Mouse (Mus musculus) right cerebral cortex, postnatal 10 days (tissue): ENCODE results near the gene Dennd2d.

Source experiments
- DNase-seq, 2 experiments: peaks; one replicate each; pipeline ENCODE4 v3.0.0; 2021; ENCODE audit warnings: low spot score in 2 of 2

Gene Dennd2d

DNA sequence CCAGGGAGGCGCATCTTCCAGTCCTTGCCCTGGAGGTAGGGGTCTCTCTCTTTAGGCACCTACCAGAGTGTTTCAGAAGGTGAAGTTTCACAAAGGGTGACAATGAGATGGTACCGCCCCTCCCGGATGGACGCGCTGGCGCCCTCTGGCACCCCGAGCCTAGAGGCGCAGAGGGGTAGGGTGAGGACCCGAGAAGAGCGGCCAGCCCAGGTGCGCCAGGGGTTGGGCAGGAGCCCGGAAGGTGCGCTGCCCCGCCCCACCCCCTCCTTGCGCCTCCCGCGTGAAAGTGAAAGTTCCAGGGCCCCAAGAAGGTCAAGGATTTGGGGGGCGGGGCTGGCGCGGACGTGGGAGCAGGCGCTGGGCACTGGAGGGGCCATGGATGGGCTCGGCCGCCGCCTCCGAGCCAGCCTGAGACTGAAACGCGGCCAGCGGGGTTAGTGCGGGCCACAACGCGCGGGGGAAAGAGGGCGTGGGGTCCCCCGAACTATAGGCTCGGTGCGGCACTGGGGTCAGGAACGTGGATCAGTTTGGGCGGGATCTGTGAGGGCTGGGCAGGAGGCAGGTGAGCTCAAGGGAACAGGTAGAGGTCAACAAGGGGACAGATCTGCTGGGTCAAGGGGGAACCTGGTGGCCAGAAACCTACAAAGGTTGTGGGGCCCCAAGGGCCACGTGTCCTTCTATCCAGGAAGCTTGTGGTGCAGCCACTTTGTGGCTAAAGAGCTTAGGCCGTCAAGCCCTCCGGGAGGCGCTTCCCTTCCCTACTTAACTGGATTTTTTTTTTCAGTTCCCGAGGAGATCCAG is at the start of gene Dennd2d:
Gene Dennd2d, plus strand, starts transcription at position 125 of the 801 bp plus-strand sequence.
- no peak for DNase-seq

DNA sequence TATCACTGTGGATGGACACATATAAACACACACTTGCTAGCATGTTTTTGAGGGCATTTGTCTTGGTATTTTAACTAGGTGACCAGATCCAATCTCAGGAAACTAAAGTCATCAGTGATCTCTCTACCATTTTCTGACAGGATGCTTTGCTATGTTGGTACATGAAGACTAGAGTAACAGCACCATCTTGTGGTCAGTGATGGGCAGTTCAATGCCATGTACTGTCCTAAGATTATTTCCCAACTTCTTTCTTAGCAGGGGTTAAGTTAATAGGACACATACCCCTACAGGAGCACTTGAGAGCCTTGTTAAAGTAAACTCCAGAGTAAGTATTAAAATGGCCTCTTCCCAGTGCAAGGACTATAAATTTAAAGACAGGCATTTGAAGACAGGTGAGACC is 33.6 kb upstream of the Dennd2d start:
- DNase-seq: peak; percentile 25 to 36

GRCm38 (mm10) chr3:106448995-106449394 is 33.2 kb upstream of the Dennd2d start:
- DNase-seq: no peak

DNA sequence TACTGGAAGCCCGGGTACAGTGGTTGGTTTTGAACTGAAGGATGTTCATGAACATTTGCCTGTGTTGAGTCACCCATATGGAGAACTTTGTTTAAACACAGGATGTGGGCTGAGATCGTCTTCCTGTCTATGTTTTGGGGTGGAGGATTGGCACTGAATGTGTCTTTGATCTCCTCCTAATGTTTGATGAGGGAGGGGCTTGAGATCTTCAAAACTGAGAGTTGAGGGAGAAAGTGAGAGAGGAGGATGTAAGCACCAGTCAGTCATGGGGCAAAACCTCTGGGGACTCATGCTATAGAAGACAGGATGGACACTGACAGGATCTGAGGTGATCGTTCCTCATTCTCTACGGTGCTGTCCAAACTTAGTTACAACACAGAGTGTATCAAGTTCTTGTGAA is 32.6 kb upstream of the Dennd2d start:
- no peak for DNase-seq

GRCm38 (mm10) chr3:106452616-106453015 is 29.6 kb upstream of the Dennd2d start:
- no peak for DNase-seq

GRCm38 (mm10) chr3:106457298-106457869 is 24.8 kb upstream of the Dennd2d start:
- no peak for DNase-seq

- no peak for DNase-seq
Measured at GRCm38 (mm10) chr3:106462059-106462470, 20.1 kb upstream of the Dennd2d start.

- DNase-seq: no peak
Measured at GRCm38 (mm10) chr3:106462493-106462892, 19.7 kb upstream of the Dennd2d start.

- no peak for DNase-seq
Measured at GRCm38 (mm10) chr3:106464750-106465149, 17.5 kb upstream of the Dennd2d start.

DNA sequence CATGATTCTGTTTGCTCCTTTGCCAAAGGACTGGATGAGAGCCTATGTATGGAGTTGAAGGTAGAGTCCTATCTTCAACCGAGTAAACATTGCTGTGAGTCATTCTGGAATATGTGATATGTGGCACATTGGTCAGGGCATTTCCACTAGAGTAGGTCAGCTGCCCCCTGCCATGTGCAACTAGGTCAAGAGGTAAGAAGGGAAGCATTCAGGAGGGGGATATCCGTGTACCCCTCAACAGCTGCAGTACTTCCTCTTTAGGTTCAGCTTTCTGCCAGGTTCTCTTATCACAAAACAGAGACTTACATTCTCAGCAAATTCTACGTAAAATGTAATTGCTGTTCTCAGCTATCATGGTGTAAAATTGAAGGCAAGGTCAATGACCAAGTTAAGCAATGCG is 8.0 kb upstream of the Dennd2d start:
- DNase-seq: no peak

DNA sequence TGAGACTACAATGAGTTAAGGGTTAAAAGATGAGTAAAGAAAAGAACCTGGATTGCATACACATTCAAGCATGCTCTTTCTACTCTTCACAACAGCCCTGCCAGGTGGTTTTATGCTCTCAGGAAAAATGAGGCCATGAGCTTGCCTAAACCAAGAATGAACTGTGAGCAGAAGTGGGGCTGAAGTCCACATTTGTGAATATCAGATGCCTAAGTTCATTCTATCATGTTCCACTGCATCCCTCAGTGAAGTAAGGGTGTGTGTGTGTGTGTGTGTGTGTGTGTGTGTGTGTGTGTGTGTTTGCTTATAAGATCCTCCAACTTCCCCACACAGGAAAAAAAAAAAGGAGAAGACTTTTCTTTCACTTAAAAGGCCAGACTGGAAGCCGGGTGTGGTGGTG is 5.3 kb upstream of the Dennd2d start:
- no peak for DNase-seq

DNA sequence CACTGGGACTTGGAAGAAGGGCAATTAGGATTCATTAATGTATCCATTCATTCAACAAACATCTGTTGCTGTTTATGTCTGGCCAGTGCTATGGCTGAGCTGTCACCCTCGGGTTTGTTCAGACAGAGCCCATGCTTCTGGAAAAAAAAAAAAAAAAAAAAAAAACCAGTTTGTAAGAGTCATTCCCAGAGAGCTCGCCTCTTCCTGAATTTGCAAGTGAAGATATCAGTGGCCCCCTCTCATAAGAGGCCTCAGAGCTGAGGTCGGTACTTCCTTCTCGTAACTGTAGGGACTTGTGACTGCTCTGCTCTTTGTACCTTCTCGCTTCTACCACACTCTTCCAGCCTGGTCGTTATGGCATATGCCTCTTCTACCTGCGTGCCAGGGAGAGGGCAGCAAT is 1.1 kb downstream of the Dennd2d start:
- no peak for DNase-seq

GRCm38 (mm10) chr3:106483796-106484405 is 1.7 kb downstream of the Dennd2d start:
- no peak for DNase-seq

- DNase-seq: no peak
Measured at GRCm38 (mm10) chr3:106484861-106485260, 2.7 kb downstream of the Dennd2d start.

GRCm38 (mm10) chr3:106485810-106486209 is 3.6 kb downstream of the Dennd2d start:
- no peak for DNase-seq

GRCm38 (mm10) chr3:106487551-106487950 is 5.3 kb downstream of the Dennd2d start:
- DNase-seq: no peak

- no peak for DNase-seq
Measured at GRCm38 (mm10) chr3:106490239-106490638, 8.0 kb downstream of the Dennd2d start.

DNA sequence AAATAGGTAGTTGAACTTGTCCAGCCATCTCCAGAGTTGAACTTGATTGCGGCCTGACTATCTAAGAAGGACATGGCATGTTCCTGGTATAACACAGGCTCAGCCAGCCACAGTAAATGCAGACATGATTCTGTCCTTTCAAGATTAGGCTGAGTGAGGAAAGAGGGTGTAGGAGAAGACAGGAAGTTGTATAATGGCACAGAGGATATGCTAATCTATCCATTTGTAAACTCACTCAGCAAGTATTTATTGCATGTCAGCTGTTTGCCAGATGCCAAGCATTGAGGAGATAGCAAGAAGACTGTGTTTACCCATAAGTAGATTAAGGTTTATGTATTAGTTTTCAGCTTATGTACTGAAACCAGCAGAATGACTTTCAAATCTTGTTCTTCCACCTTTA is 10.5 kb downstream of the Dennd2d start:
- no peak for DNase-seq

DNA sequence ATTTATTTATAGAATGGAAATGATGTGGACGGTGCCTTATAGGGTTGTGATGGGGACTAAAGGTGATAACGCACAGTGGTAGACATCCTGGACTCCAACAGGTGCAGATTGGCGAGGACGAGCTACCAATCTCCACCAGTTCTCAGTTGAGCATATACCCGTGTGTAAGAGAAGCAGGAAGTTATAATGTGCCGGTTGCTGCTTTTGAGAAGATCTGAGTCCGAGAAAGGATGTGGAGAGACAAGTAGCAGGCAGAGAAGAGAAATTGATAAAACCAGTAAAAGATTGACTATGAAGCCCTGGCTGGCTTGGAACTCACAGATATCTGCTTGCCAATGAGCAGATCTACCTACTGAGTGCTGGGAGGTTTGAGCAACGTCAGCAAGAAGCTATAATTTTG is 11.0 kb downstream of the Dennd2d start:
- no peak for DNase-seq

- no peak for DNase-seq
Measured at GRCm38 (mm10) chr3:106493882-106494281, 11.7 kb downstream of the Dennd2d start.

GRCm38 (mm10) chr3:106494417-106494950 is 12.3 kb downstream of the Dennd2d start:
- no peak for DNase-seq

GRCm38 (mm10) chr3:106495346-106496044 is 13.3 kb downstream of the Dennd2d start:
- no peak for DNase-seq
